Mouse (Mus musculus): ENCODE results near the gene Fcho1. TPM values are rescaled to one million over a fixed set of nuclear protein-coding genes. Genes with fewer than 3 reads are reported as not detected.

Gene Fcho1
- polyA plus RNA-seq, 1 experiment from 2014 or later, result 23.0 TPM

- ATAC-seq (ENCODE audit: insufficient read depth), result no peak
- 21% methylated on average over 17 of the region's 17 CpGs for WGBS (ENCODE audit: insufficient replicate concordance)
- no peak overlapping the region for H3K9ac ChIP-seq
- no peak overlapping the region for H3K4me3 ChIP-seq (replicated peaks)
- H3K36me3 ChIP-seq (replicated peaks), result no peaks in the 10 kb centered on the region
- H3K4me2 ChIP-seq, result no peak overlapping the region
- peaks cover 82% of the 10 kb centered on the region for H3K27me3 ChIP-seq
- no peak overlapping the region for H3K27ac ChIP-seq (replicated peaks)
- H3K9me3 ChIP-seq (replicated peaks), result no peaks in the 10 kb centered on the region
- H3K4me1 ChIP-seq (replicated peaks), result peaks cover 16% of the 10 kb centered on the region
Observed at GRCm38 (mm10) chr8:71658515-71659049, 66.9 kb downstream of the Fcho1 start.

Other genes with a start within 250 kb of the Fcho1 start
- 0.15 and 0.20 TPM in 2 replicates for gene Ano8, start 239.8 kb downstream of the Fcho1 start, polyA plus RNA-seq (2015; fragmentation: Nextera tagmentation; extraction: Ambion mirVana)
- gene Gtpbp3, start 237.6 kb downstream of the Fcho1 start, polyA plus RNA-seq (2015; fragmentation: Nextera tagmentation; extraction: Ambion mirVana), result 4.2 and 5.1 TPM in 2 replicates
- 22.4 and 23.9 TPM in 2 replicates for gene Plvap, start 214.0 kb downstream of the Fcho1 start, polyA plus RNA-seq (2015; fragmentation: Nextera tagmentation; extraction: Ambion mirVana)
- gene Ccdc194, start 200.0 kb downstream of the Fcho1 start, polyA plus RNA-seq (2015; fragmentation: Nextera tagmentation; extraction: Ambion mirVana), result 0.06 and 0.14 TPM in 2 replicates
- gene Bst2, start 188.3 kb downstream of the Fcho1 start, polyA plus RNA-seq (2015; fragmentation: Nextera tagmentation; extraction: Ambion mirVana), result 35.3 and 37.3 TPM in 2 replicates
- 31.6 and 35.2 TPM in 2 replicates for gene Mvb12a, start 182.8 kb downstream of the Fcho1 start, polyA plus RNA-seq (2015; fragmentation: Nextera tagmentation; extraction: Ambion mirVana)
- 0.50 and 0.94 TPM in 2 replicates for gene Tmem221, start 166.8 kb downstream of the Fcho1 start, polyA plus RNA-seq (2015; fragmentation: Nextera tagmentation; extraction: Ambion mirVana)
- 0.09 TPM in 1 of 2 replicates, not detected in the other for gene Nxnl1, start 159.1 kb downstream of the Fcho1 start, polyA plus RNA-seq (2015; fragmentation: Nextera tagmentation; extraction: Ambion mirVana)
- gene Slc27a1, start 156.8 kb downstream of the Fcho1 start, polyA plus RNA-seq (2015; fragmentation: Nextera tagmentation; extraction: Ambion mirVana), result 2.3 and 3.0 TPM in 2 replicates
- 90.7 and 92.8 TPM in 2 replicates for gene Pgls, start 133.5 kb downstream of the Fcho1 start, polyA plus RNA-seq (2015; fragmentation: Nextera tagmentation; extraction: Ambion mirVana)
- gene Fam129c, start 128.1 kb downstream of the Fcho1 start, polyA plus RNA-seq (2015; fragmentation: Nextera tagmentation; extraction: Ambion mirVana), result 0.99 and 1.4 TPM in 2 replicates
- gene Colgalt1, start 114.7 kb downstream of the Fcho1 start, polyA plus RNA-seq (2015; fragmentation: Nextera tagmentation; extraction: Ambion mirVana), result 23.0 and 25.6 TPM in 2 replicates
- 0.16 and 0.20 TPM in 2 replicates for gene Unc13a, start 54.0 kb downstream of the Fcho1 start, polyA plus RNA-seq (2015; fragmentation: Nextera tagmentation; extraction: Ambion mirVana)
- 6.4 and 6.9 TPM in 2 replicates for gene Jak3, start 49.4 kb downstream of the Fcho1 start, polyA plus RNA-seq (2015; fragmentation: Nextera tagmentation; extraction: Ambion mirVana)
- 2.2 and 3.0 TPM in 2 replicates for gene Insl3, start 36.5 kb downstream of the Fcho1 start, polyA plus RNA-seq (2015; fragmentation: Nextera tagmentation; extraction: Ambion mirVana)
- gene B3gnt3, start 23.9 kb downstream of the Fcho1 start, polyA plus RNA-seq (2015; fragmentation: Nextera tagmentation; extraction: Ambion mirVana), result 4.1 and 5.2 TPM in 2 replicates
- gene Zfp709, start 156.3 kb upstream of the Fcho1 start, polyA plus RNA-seq (2015; fragmentation: Nextera tagmentation; extraction: Ambion mirVana), result 1.8 and 1.9 TPM in 2 replicates
- gene Zfp882, start 182.9 kb upstream of the Fcho1 start, polyA plus RNA-seq (2015; fragmentation: Nextera tagmentation; extraction: Ambion mirVana), result 0.94 and 1.1 TPM in 2 replicates
- 7.8 and 8.6 TPM in 2 replicates for gene Zfp617, start 182.9 kb upstream of the Fcho1 start, polyA plus RNA-seq (2015; fragmentation: Nextera tagmentation; extraction: Ambion mirVana)
- gene Zfp961, start 225.3 kb upstream of the Fcho1 start, polyA plus RNA-seq (2015; fragmentation: Nextera tagmentation; extraction: Ambion mirVana), result 6.5 and 7.7 TPM in 2 replicates